Comparison of ENCODE assay signal across 8 mouse cellular contexts in genomic region chr9:67549332-67549731, GRCm38 (mm10). TPM values are rescaled to one million over a fixed set of nuclear protein-coding genes. Genes with fewer than 3 reads are reported as not detected.
DNase-seq lines count a peak whose midpoint lies in the region; ATAC-seq lines count a peak whose summit lies in the region.

No protein-coding gene starts in this region.

- H3K36me3 ChIP-seq in midbrain, embryonic 15.5 days (replicated peaks), result no peaks in the 10 kb centered on the region
- no peaks in the 10 kb centered on the region for H3K36me3 ChIP-seq in midbrain, embryonic 16.5 days (ENCODE audit: control insufficient read depth, insufficient read depth, low read length)
- no peaks in the 10 kb centered on the region for H3K36me3 ChIP-seq in kidney, embryonic 14.5 days (ENCODE audit: control insufficient read depth, insufficient read depth, low read length)
- no peaks in the 10 kb centered on the region for H3K36me3 ChIP-seq in neural tube, embryonic 14.5 days (ENCODE audit: control insufficient read depth, insufficient read depth, low read length)
- H3K36me3 ChIP-seq in liver, embryonic 11.5 days (ENCODE audit: control insufficient read depth, insufficient read depth, low read length), result no peaks in the 10 kb centered on the region

- DNase-seq in gastrocnemius, adult 8-10 months (ENCODE audit: low spot score in 2 of 2), result peak; percentile 50 to 59
- DNase-seq in T-cell, adult 2 months (ENCODE audit: low spot score), result no peak
- no peak for DNase-seq in yolk sac, embryonic 10.5 days (ENCODE audit: low spot score)
- DNase-seq in liver, embryonic 11.5 days (ENCODE audit: low spot score), result no peak

- no peak overlapping the region for H3K4me2 ChIP-seq in midbrain, embryonic 15.5 days
- no peak overlapping the region for H3K4me2 ChIP-seq in midbrain, embryonic 16.5 days (ENCODE audit: low read length)
- H3K4me2 ChIP-seq in kidney, embryonic 14.5 days (replicated peaks; ENCODE audit: low read depth, low read length), result no peak overlapping the region
- H3K4me2 ChIP-seq in neural tube, embryonic 14.5 days (ENCODE audit: low read depth, low read length), result no peak overlapping the region
- H3K4me2 ChIP-seq in liver, embryonic 11.5 days, result no peak overlapping the region

- ATAC-seq in midbrain, embryonic 15.5 days (replicated peaks), result no peak
- ATAC-seq in midbrain, embryonic 16.5 days, result no peak
- peak; percentile 60; the same call in 1 of the 2 replicates for ATAC-seq in kidney, embryonic 14.5 days (ENCODE audit: low FRiP score, low TSS enrichment)
- ATAC-seq in neural tube, embryonic 14.5 days (ENCODE audit: low read depth), result no peak
- no peak for ATAC-seq in liver, embryonic 11.5 days (replicated peaks; ENCODE audit: low FRiP score)

- H3K9ac ChIP-seq in midbrain, embryonic 15.5 days, result no peak overlapping the region
- H3K9ac ChIP-seq in midbrain, embryonic 16.5 days (ENCODE audit: low read depth, low read length), result no peak overlapping the region
- H3K9ac ChIP-seq in kidney, embryonic 14.5 days (ENCODE audit: low read depth, low read length), result no peak overlapping the region
- no peak overlapping the region for H3K9ac ChIP-seq in neural tube, embryonic 14.5 days (replicated peaks; ENCODE audit: low read depth, low read length)
- H3K9ac ChIP-seq in liver, embryonic 11.5 days (ENCODE audit: low read depth, low read length), result no peak overlapping the region

- no peaks in the 10 kb centered on the region for H3K27me3 ChIP-seq in midbrain, embryonic 15.5 days (replicated peaks)
- H3K27me3 ChIP-seq in midbrain, embryonic 16.5 days (ENCODE audit: control insufficient read depth, insufficient read depth, low read depth, low read length), result no peaks in the 10 kb centered on the region
- no peaks in the 10 kb centered on the region for H3K27me3 ChIP-seq in kidney, embryonic 14.5 days (ENCODE audit: control insufficient read depth, insufficient read depth, low read length)
- no peaks in the 10 kb centered on the region for H3K27me3 ChIP-seq in neural tube, embryonic 14.5 days (ENCODE audit: control insufficient read depth, insufficient read depth, low read length)
- H3K27me3 ChIP-seq in liver, embryonic 11.5 days (replicated peaks; ENCODE audit: control insufficient read depth, insufficient read depth, low read length), result no peaks in the 10 kb centered on the region

- no peaks in the 10 kb centered on the region for H3K9me3 ChIP-seq in midbrain, embryonic 15.5 days
- H3K9me3 ChIP-seq in midbrain, embryonic 16.5 days (replicated peaks; ENCODE audit: control insufficient read depth, low read length, poor library complexity, severe bottlenecking), result no peaks in the 10 kb centered on the region
- H3K9me3 ChIP-seq in kidney, embryonic 14.5 days (ENCODE audit: control insufficient read depth, low read length), result no peaks in the 10 kb centered on the region
- no peaks in the 10 kb centered on the region for H3K9me3 ChIP-seq in neural tube, embryonic 14.5 days (ENCODE audit: control insufficient read depth, low read length)
- H3K9me3 ChIP-seq in liver, embryonic 11.5 days (ENCODE audit: control insufficient read depth, low read length), result no peaks in the 10 kb centered on the region

- 31% methylated on average over 4 of the region's 4 CpGs for WGBS in midbrain, embryonic 15.5 days
- WGBS in midbrain, embryonic 16.5 days, result 33% methylated on average over 4 of the region's 4 CpGs
- 37% methylated on average over 4 of the region's 4 CpGs for WGBS in kidney, embryonic 14.5 days
- 23% methylated on average over 4 of the region's 4 CpGs for WGBS in neural tube, embryonic 14.5 days
- 58% methylated on average over 4 of the region's 4 CpGs for WGBS in liver, embryonic 11.5 days

- H3K4me1 ChIP-seq in midbrain, embryonic 15.5 days, result no peaks in the 10 kb centered on the region
- H3K4me1 ChIP-seq in midbrain, embryonic 16.5 days (ENCODE audit: control insufficient read depth, insufficient read depth, low read length), result no peaks in the 10 kb centered on the region
- H3K4me1 ChIP-seq in kidney, embryonic 14.5 days (ENCODE audit: control insufficient read depth, insufficient read depth, low read length), result peaks cover 8% of the 10 kb centered on the region; the same call in 1 of the 2 replicates
- H3K4me1 ChIP-seq in neural tube, embryonic 14.5 days (ENCODE audit: control insufficient read depth, insufficient read depth, low read length), result no peaks in the 10 kb centered on the region; the same call in 1 of the 2 replicates
- no peaks in the 10 kb centered on the region for H3K4me1 ChIP-seq in liver, embryonic 11.5 days (replicated peaks; ENCODE audit: control insufficient read depth, insufficient read depth, low read length)

- H3K4me3 ChIP-seq in midbrain, embryonic 15.5 days, result no peak overlapping the region
- no peak overlapping the region for H3K4me3 ChIP-seq in midbrain, embryonic 16.5 days (ENCODE audit: low read depth, low read length)
- H3K4me3 ChIP-seq in kidney, embryonic 14.5 days (ENCODE audit: low read length), result no peak overlapping the region
- no peak overlapping the region for H3K4me3 ChIP-seq in neural tube, embryonic 14.5 days (ENCODE audit: low read depth, low read length)
- no peak overlapping the region for H3K4me3 ChIP-seq in liver, embryonic 11.5 days (ENCODE audit: low read depth, low read length)

- H3K27ac ChIP-seq in midbrain, embryonic 15.5 days, result 0 out of 2 replicates have a peak overlapping the region, but pooled peaks have one; percentile 38
- no peak overlapping the region for H3K27ac ChIP-seq in midbrain, embryonic 16.5 days (ENCODE audit: low read length)
- H3K27ac ChIP-seq in kidney, embryonic 14.5 days (ENCODE audit: low read depth, low read length), result peak overlapping the region; percentile 61; the same call in 1 of the 2 replicates
- H3K27ac ChIP-seq in neural tube, embryonic 14.5 days (ENCODE audit: low read depth, low read length), result peak overlapping the region; percentile 55; the same call in 1 of the 2 replicates
- H3K27ac ChIP-seq in liver, embryonic 11.5 days (ENCODE audit: low read depth, low read length), result no peak overlapping the region

RNA-seq across cellular contexts. Expression of gene Tln2, which starts 10.2 kb away (rescaled TPM):
- 31.2 and 31.5 TPM in 2 replicates for polyA plus RNA-seq in midbrain, embryonic 15.5 days (2015; fragmentation: Nextera tagmentation; extraction: Ambion mirVana)
- polyA plus RNA-seq in midbrain, embryonic 16.5 days (2015; fragmentation: Nextera tagmentation; extraction: Ambion mirVana), result 24.8 and 26.7 TPM in 2 replicates
- total RNA-seq in gastrocnemius, adult 8-10 months (2022), result 10 to 100 TPM; 70.6 to 93.7 (median 76.7) TPM
- 18.7 and 24.0 TPM in 2 replicates for polyA plus RNA-seq in kidney, embryonic 14.5 days (2014; fragmentation: Nextera tagmentation; extraction: Ambion mirVana)
- 52.5 and 66.6 TPM in 2 replicates for polyA plus RNA-seq in neural tube, embryonic 14.5 days (2014; fragmentation: Nextera tagmentation; extraction: Ambion mirVana)
- polyA plus RNA-seq in liver, embryonic 11.5 days (2014; fragmentation: Nextera tagmentation; extraction: Ambion mirVana), result 10.2 and 12.7 TPM in 2 replicates

Comparison
In these comparisons a context has a peak if more than half of its experiments do, and no peak if none do; other contexts are left out.
1. H3K27ac ChIP-seq: peak in midbrain, embryonic 15.5 days (single experiment), kidney, embryonic 14.5 days (single experiment) and neural tube, embryonic 14.5 days (single experiment); none in midbrain, embryonic 16.5 days (single experiment) and liver, embryonic 11.5 days (single experiment).
2. DNase-seq: peak in gastrocnemius, adult 8-10 months (2 of 2); none in T-cell, adult 2 months (single experiment), yolk sac, embryonic 10.5 days (single experiment) and liver, embryonic 11.5 days (single experiment).